Mouse (Mus musculus) G1E (cell line): ENCODE measurements around the gene Cdca4.

Source experiments
- CTCF ChIP-seq: IDR thresholded peaks from 2 replicates; pipeline ENCODE4 v1.5.1; 2012; ENCODE audit warnings: low read depth, low read length, inconsistent platforms, mixed read lengths
- GATA1 ChIP-seq: IDR thresholded peaks from 2 replicates; pipeline ENCODE4 v1.6.1; 2012; ENCODE audit warnings: borderline replicate concordance, low read length, inconsistent platforms, mixed read lengths
- GATA2 ChIP-seq: IDR thresholded peaks from 2 replicates; pipeline ENCODE4 v1.6.1; 2012; ENCODE audit warnings: low read depth, low read length, inconsistent platforms, borderline replicate concordance
- POLR2AphosphoS5 ChIP-seq: IDR thresholded peaks from 2 replicates; pipeline ENCODE4 v1.6.1; 2012; ENCODE audit warnings: low read depth, low read length, inconsistent platforms; ENCODE audit not compliant: insufficient replicate concordance
- TAL1 ChIP-seq: conservative IDR thresholded peaks from 2 replicates; pipeline ENCODE4 v1.6.1; 2012; ENCODE audit warnings: low read depth, low read length, inconsistent platforms, mixed read lengths

- TF ChIP-seq CTCF, result peak; percentile 98
- TF ChIP-seq GATA1, result no peak
- no peak for TF ChIP-seq TAL1
- no peak for TF ChIP-seq POLR2AphosphoS5
- no peak for TF ChIP-seq GATA2
These were observed 14.6 kb upstream of the Cdca4 start for GRCm38 (mm10) chr12:112843803-112844202.
